Mouse (Mus musculus) cerebellum, adult 9-10 months (tissue): Measurements from ENCODE around the gene Arf5.

Experiments used
- DNase-seq: peaks from one replicate; pipeline ENCODE4 v3.0.0; 2022

The Arf5 gene

GRCm38 (mm10) chr6:28423313-28423712 is at the start of gene Arf5:
Gene Arf5 (plus strand): TSS chr6:28423560.
- peak; percentile 92 for DNase-seq

GRCm38 (mm10) chr6:28381983-28382382 is 41.4 kb upstream of the Arf5 start:
- DNase-seq, result no peak

- DNase-seq, result no peak
Observed at GRCm38 (mm10) chr6:28385169-28385568, 38.2 kb upstream of the Arf5 start.

- no peak for DNase-seq
Observed at GRCm38 (mm10) chr6:28389038-28389437, 34.3 kb upstream of the Arf5 start.

GRCm38 (mm10) chr6:28396051-28396852 is 27.1 kb upstream of the Arf5 start:
- no peak for DNase-seq

GRCm38 (mm10) chr6:28396853-28397457 is 26.4 kb upstream of the Arf5 start:
- DNase-seq, result no peak

GRCm38 (mm10) chr6:28397681-28398203 is 25.6 kb upstream of the Arf5 start, which contains the start of gene Zfp800:
Gene Zfp800 (minus strand): TSS chr6:28398005.
- no peak for DNase-seq

- no peak for DNase-seq
Observed at GRCm38 (mm10) chr6:28398726-28399125, 24.6 kb upstream of the Arf5 start.

GRCm38 (mm10) chr6:28399791-28400190 is 23.6 kb upstream of the Arf5 start:
- no peak for DNase-seq

GRCm38 (mm10) chr6:28410053-28410452 is 13.3 kb upstream of the Arf5 start:
- no peak for DNase-seq

- no peak for DNase-seq
Observed at GRCm38 (mm10) chr6:28411236-28411635, 12.1 kb upstream of the Arf5 start.

- no peak for DNase-seq
Observed at GRCm38 (mm10) chr6:28416981-28417380, 6.4 kb upstream of the Arf5 start.

- peak; percentile 88 for DNase-seq
Observed at GRCm38 (mm10) chr6:28418449-28418848, 4.9 kb upstream of the Arf5 start.

- peak; percentile 59 for DNase-seq
Observed at GRCm38 (mm10) chr6:28419673-28420072, 3.7 kb upstream of the Arf5 start.

- no peak for DNase-seq
Observed at GRCm38 (mm10) chr6:28420361-28420760, 3.0 kb upstream of the Arf5 start.

- peak; percentile 44 for DNase-seq
Observed at GRCm38 (mm10) chr6:28420865-28421264, 2.5 kb upstream of the Arf5 start.

GRCm38 (mm10) chr6:28421469-28422000 is 1.8 kb upstream of the Arf5 start:
- DNase-seq, result peak; percentile 94

- peak; percentile 53 for DNase-seq
Observed at GRCm38 (mm10) chr6:28422651-28423290, 589 bp upstream of the Arf5 start.

GRCm38 (mm10) chr6:28423767-28424695 is 671 bp downstream of the Arf5 start:
- peak; percentile 73 for DNase-seq

GRCm38 (mm10) chr6:28425019-28425418 is 1.7 kb downstream of the Arf5 start:
- peak; percentile 45 for DNase-seq

GRCm38 (mm10) chr6:28427096-28427839 is 3.9 kb downstream of the Arf5 start, which contains the start of gene Fscn3:
Gene Fscn3 (plus strand): TSS chr6:28427789.
- DNase-seq, result peak; percentile 51
